Mouse (Mus musculus) induced T-regulatory cell, adult 2 months (primary cell): Measurements from ENCODE around the gene Ttl.

Experiments
- DNase-seq: peaks from one replicate; pipeline ENCODE4 v3.0.0-alpha.2; 2012; ENCODE audit warnings: low read depth

The Ttl gene

DNA sequence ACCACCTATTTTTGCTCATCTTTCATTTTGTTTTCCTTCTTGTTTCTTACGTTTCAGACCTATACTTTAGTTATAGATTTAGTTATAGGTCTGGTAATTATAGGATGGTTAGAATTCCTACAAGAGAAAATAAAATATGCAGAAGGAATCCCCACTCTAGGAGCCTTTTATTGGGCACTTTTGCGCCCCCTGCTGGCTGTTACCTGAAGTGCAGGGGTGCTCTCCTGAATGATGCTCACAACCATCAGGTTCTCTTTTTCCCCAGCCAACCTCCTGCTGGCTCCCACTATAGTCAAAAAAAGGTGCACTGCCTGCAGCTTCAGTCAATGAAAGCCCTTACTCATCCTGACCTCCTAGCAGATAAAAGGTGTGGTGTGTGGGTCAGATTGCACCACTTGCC is 19.2 kb downstream of the Ttl start:
- DNase-seq: peak; percentile 69

DNA sequence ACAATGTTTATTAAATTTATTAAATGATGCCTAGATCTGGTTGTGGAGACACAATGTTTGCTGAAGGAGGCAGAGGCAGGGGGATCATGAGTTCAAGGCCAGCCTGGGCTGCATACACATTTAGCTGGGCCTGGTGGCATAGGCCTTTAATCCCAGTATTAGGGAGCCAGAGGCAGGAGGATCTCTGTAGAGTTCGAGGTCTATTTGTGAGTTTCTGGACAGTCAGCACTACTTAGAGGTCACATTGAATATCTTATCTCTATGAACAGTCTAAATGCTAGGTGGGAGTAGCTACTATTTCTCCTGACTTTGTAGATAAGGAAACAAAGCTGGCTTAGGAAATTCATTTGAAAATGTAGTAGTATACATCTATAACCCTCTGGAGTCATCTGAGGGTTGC is 21.8 kb downstream of the Ttl start:
- no peak for DNase-seq

DNA sequence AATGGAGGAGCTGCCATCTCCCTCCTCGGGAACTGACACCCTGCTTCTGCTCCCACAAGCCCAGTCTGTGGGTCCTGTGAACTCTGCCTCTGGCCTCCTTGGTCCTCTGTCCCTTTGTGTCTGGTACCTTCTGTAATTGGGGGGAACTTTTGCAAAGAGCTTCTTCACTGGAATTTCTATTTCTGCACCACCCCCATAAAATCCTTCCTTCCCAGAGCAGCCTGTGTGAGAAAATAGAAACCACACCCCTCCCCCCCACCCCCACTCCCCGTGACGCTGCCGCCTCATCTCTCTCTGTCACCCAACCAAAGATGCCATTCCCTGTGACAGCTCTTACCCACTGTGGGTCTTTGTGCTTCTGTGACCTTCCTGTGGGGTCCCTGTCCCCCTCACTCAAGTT is 24.6 kb downstream of the Ttl start:
- DNase-seq: no peak

DNA sequence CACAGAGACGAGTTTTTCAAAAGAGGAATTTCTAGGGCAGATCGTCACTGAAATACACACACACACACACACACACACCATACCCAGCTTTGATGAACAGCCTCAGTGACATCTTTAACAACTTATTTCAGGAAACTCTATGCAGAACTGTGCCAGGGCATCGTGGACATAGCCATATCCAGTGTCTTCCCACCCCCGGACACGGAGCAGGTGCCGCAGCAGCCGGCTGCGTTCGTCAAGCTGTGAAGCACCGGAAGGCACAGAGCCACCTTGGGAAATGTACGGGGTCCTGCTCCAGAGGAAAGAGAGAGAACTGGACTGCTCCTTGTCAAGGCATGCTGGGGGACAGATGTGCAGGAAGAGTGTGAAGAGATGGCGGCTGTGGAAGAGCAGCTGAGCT is 27.1 kb downstream of the Ttl start:
- no peak for DNase-seq

DNA sequence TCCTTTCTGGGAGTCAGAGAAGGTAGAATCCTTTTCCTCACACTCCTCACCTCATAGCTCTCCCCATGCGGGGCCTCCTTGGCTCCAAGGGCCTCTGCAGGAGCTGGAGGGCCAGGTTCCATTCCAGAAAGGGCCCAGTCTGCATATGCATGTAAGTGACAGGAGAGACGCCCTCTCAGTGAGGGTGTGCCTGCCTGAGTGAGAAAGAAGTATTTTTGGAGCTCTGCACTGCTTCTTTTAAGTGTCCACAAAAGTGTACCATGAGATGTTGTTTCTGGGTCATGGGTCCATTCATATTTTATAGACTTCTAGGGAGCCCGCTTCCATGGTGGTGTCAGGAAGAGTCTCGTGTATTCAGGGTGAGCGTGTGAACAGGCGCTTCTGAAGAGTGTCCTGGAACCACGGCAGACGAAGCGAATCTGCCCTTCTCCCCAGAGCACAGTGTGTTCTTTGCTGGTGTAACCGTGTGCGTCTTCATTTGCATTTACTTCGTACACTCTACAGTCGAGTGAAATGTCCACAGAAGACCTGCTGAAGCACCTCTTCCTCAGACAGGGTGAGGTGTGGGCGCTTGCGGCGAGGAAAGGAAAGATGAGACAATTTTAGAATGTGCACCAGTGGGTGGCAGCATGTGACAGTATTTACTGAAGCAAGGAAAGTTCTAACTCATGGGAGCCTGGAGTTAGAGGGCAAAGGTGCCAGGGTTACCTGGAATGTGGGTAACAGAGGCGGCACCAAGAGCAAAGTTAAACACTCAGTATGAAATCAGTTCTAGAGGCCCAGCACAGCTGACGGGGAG is 28.4 kb downstream of the Ttl start:
- no peak for DNase-seq

DNA sequence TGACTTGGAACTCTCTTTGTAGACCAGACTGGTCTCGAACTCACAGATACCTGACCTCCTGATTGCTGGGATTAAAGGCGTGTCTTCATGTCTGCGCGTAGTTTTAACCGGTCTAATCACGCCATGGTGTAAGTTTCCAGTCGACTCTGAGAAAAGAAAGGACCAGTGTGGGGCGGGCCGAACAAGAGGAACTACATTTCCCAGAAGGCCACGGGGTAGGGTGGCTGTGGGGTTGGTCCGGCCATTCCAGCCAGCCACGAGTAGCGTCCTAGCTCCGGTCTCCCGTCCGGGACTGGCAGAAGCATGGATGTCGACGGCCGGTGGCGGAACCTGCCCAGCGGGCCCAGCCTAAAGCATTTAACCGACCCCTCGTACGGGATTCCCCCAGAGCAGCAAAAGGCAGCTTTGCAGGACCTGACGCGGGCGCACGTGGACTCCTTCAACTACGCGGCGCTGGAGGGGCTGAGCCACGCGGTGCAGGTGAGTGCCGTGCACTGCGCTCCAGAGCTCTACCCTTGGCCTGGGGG is 35.1 kb downstream of the Ttl start, which contains the start of gene Polr1b:
TSS of gene Polr1b (plus strand) at position 212 of the 527 bp plus-strand sequence.
- peak; percentile 93 for DNase-seq

DNA sequence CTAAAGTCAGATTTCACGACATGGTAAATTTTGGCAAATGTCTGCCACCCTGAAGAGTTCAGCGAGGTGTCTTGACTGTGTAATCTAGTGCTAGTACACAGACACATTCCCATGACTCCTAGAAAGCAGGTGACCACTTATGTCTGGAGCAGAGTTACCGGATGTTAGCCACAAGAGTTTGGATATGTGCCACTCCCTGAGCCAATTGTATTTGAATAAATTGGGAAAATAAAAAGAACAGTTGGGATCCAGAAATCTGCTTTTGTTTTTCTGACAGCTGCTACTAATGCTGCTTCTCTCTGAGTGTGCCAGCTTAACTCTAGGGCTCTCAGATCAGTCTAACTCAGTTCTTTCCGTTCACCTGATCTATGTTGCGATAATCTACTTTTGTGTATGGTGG is 47.2 kb downstream of the Ttl start:
- DNase-seq: no peak

DNA sequence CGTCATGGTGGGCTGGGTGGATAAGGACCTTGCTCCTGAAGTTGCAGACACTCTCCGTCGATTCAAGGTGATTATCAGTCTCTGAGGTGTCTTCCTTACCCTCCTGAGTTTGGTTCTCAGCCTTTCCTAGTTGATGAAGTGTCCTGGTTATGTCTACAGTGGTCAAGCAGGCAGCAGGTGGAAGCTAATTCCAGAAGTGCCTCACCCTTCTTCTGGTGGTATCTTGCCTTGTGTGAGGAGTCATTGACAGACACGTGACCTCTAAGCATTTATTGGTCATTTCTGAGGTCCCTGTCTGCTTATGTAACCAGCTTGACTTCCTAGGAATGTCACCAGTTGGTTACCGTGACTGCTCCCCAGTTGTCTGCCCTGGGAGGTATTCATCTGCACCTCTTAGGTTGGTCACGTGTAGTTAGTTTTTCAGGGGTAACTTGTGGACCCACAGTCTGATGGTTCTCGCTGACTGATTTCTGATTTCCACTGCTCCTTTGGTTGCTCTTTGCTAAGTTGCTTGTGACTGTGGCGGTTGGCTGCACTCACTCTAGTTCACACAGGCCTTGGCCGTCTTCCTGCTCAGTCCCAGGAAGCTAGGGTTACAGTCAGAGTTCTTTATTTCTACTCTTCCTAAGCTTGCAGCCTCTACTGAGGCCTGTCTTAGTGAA is 50.1 kb downstream of the Ttl start:
- DNase-seq: no peak

DNA sequence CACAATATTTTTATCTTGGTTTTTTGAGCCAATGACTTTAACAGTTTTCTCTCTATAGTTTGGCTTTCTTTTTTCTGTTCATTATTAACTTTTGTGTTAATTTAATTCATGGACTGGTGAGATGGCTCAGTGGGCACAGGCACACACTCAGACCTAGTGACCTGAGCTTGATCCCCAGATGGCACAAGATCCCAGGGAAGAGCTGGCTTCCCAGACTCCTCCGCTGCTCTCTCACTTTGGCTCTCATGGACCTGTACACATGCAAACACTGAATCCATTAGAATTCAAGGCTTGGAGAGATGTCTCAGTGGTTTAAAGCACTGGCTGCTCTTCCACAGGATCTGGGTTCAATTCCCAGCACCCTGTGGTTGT is 50.6 kb downstream of the Ttl start:
- no peak for DNase-seq

DNA sequence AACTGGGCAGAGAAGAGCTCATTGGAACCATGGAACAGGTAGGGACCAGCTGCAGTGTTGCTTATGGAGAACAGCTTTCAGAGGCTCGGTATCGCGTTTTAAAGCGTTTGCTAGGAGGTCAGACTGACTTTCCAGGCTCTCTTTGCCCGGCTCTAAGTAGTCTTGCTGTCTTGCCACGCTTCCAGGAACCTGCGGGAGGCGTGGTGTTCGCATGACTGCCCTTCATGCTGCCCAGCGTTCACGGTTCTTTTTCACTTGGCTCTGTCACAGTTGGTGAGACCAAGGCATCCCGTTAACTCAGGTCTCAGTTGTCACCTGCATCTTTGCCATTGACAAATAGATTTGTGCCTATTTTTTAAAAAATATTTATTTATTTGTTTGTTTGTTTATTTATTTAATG is 52.3 kb downstream of the Ttl start:
- no peak for DNase-seq

DNA sequence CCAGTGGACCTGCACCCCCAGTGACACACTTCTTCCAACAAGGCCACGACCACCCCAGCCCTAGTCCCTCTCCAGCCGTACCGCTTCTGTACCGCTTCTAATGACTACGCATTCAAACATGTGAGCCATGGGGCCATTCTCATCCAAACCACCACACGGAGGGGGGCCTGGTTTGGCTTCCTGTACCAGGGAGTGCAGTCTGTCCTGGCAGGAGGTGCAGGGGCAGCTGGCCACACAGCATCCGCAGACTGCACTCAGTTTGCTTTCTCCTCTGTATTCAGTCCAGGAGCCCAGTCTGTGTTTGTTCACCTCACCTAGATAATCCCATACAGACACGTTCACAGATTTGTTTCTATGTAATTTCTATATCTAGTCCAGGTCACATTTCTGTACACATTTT is 56.2 kb downstream of the Ttl start:
- no peak for DNase-seq

DNA sequence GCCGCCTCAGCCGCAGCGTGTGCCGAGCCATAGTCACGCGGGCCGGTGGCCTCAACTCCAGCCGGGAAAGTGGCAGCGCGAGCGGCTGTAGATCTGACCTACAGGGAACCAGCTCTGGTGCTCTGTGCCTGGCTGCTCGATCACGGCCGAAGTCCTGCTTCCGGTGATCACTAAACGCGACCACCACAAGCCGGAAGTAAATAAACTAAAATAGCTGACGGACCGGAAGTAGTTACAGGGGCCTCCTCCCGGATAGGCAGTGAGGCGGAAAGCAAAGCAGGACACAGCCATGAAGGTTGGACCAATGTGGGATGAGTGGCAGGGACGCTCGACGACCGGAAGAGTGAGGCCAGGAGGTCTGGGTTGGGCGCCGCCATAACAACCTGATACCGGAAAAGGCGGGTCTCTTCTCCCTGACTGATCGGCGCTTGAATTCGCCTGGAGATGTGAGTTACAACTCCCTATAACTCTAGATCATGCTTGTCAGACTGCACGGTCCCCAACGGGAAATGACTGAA is 63.7 kb downstream of the Ttl start, which contains the start of gene Chchd5:
TSS of gene Chchd5 (plus strand) at position 289 of the 518 bp plus-strand sequence.
- DNase-seq: peak; percentile 91

DNA sequence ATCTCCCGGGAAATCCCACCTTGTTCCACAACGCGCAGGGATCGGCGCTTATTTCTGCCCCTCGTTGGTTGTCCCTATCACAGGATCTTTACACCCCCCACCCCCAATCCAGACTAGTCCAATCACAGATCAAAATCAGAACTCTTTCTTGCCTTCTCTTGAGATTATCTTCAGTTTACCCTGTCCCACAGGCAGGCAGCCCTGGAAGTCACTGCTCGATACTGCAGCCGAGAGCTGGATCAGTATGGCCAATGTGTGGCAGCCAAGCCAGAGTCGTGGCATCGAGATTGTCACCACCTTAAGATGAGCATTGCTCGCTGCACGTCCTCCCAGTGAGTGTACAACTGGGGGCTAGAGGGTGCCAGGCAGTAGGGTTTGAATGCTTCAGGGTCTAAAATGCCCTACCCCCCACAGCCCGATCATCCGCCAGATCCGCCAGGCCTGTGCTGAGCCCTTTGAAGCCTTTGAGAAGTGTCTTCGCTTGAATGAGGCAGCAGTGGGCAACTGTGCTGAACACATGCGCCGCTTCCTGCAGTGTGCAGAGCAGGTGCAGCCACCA is 64.3 kb downstream of the Ttl start:
- DNase-seq: peak; percentile 51

DNA sequence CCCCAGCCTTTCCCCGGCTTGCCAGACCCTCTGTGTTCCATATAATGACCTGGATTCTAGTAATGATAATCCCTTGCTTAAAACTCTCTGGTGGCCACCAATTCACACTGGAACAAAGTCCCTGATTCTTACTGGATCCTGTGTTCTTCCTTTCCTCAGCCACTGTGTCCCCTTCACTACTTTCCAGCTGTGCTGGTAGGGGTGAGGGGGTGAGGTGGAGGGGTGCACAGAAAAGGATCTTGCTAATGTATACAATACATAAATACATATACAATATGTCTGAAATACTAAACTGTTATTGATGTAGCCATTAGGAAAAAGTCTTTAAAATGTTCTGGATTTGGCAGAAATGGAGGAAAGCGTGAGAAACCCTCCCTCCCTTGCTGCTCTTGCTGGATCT is 65.0 kb downstream of the Ttl start:
- DNase-seq: no peak

DNA sequence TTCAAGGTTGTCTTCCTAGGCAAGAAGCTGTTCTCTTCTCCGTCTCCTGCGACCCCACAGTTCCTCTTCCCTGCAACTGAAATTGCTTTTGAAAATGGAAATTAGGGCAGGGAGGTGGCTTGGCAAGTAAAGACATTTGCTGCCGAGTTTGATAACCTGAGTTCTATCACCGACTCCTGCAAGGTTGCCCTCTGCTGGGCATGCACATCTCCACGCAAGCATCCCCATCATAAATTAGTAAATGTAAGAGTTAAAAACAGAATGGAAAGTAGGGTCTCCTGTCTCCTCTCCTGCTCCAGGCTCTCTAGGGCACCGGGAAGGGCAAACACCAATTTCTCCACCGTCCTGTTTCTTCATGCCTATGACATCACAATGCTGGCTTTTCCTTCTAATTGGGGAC is 66.5 kb downstream of the Ttl start:
- DNase-seq: peak; percentile 22

DNA sequence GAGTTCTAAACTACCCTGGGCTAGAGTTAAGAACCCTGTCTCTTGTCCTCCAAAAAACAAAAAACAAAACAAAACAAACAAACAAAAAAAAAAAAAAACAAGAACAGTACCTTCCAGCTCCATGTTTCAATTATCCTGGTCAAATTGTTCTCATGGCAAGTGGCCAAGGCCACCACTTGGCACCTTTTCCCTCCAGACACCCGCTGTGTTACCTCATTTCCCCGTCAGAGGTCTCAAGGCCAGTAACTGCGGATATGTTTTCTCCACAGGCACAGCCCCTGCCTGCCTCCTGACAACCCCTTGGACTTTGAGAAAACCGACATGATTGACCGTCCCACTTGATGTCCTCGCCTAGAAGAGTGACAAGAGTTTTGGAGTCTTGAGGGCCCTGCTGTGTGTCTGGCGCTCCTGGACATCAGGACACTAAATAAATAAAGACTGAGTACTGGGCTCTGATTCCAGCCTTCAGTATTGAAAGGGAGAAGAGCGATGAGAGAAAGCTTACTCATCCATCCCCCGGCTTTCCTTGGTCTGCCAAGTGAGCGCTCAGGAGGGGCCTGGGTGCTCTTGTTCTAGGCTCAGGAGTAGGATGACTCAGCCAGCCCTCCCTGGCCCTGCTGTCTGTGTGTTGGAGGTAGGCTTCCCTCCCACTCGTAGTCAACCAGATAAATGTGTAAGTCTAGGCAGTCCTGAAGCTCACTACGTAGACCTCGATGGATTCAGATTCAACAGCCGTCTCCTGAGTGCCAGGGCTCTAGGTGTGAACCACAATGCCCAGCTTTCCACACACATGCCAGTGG is 67.5 kb downstream of the Ttl start:
- no peak for DNase-seq

DNA sequence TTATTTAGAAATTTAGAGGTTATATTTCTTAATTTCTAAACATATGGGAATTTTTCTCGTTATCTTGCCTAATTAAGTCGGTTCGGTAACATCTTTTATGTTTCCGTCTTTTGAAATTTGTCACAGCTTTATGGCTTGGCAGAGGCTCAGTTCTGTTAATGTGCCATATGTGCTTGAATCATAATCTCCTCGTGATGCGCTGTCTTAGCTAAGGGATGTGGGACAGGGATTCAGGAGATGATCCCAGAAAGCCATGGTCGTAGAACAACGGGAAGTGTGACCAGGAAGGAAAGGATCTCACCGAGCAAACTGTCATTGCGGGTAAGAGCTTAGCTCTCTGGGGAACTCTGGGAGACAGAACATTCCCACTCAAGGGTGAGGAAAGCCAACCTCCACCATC is 74.2 kb downstream of the Ttl start:
- DNase-seq: no peak
